8 mouse cellular contexts compared by ENCODE assay signal in genomic region chr11:75462253-75462783, GRCm38 (mm10). TPM values are rescaled to one million over a fixed set of nuclear protein-coding genes. Genes with fewer than 3 reads are reported as not detected.
A peak's percentile ranks its signal among the peaks of the same experiment; 100 is the strongest.
DNase-seq lines count a peak whose midpoint lies in the region; ATAC-seq and TF ChIP-seq lines count a peak whose summit lies in the region.

No protein-coding gene starts in this region.

- 2% methylated on average over 15 of the region's 16 CpGs for WGBS in intestine, embryonic 15.5 days
- 5% methylated on average over 16 of the region's 16 CpGs for WGBS in liver, embryonic 14.5 days (ENCODE audit: insufficient replicate concordance)
- 16% methylated on average over 16 of the region's 16 CpGs for WGBS in thymus, adult 2 months

- H3K79me2 ChIP-seq in myocyte (ENCODE audit: control insufficient read depth, insufficient read depth), result peaks cover 37% of the 10 kb centered on the region

- no peak for TF ChIP-seq CTCF in left cerebral cortex, adult 2 months (IDR thresholded peaks at IDR 0.05)
- 0 out of 2 replicates have a peak, but pooled peaks have one; percentile 11 for TF ChIP-seq CTCF in liver, embryonic 14.5 days (IDR thresholded peaks at IDR 0.05; ENCODE audit: low read depth)
- no peak for TF ChIP-seq CTCF in thymus, adult 2 months (IDR thresholded peaks at IDR 0.05; ENCODE audit: borderline replicate concordance, control insufficient read depth, extremely low read depth, insufficient read depth, low read length, poor library complexity)

- peak overlapping the region; percentile 36 for H3ac ChIP-seq in myocyte (ENCODE audit: control insufficient read depth, insufficient read length)

- TF ChIP-seq EP300 in liver, embryonic 14.5 days (IDR thresholded peaks at IDR 0.05; ENCODE audit: low read depth), result no peak

- no peaks in the 10 kb centered on the region for H3K27me3 ChIP-seq in intestine, embryonic 15.5 days (replicated peaks)
- no peaks in the 10 kb centered on the region for H3K27me3 ChIP-seq in liver, embryonic 14.5 days (ENCODE audit: control insufficient read depth, insufficient read depth, low read length)
- H3K27me3 ChIP-seq in myocyte (ENCODE audit: control insufficient read depth, insufficient read depth, insufficient read length), result no peaks in the 10 kb centered on the region
- no peaks in the 10 kb centered on the region for H3K27me3 ChIP-seq in thymus, adult 2 months (ENCODE audit: control insufficient read depth, insufficient read depth, low read length)

- peak overlapping the region; percentile 84 for H3K4me3 ChIP-seq in left cerebral cortex, adult 2 months
- H3K4me3 ChIP-seq in intestine, embryonic 15.5 days (replicated peaks), result peak overlapping the region; percentile 65
- H3K4me3 ChIP-seq in liver, embryonic 14.5 days (ENCODE audit: insufficient read depth in 1 of 2, low read depth in 2 of 2, low read length in 2 of 2), result peak overlapping the region; percentile 86 to 92
- peak overlapping the region; percentile 98 for H3K4me3 ChIP-seq in myocyte
- H3K4me3 ChIP-seq in thymus, adult 2 months (ENCODE audit: control insufficient read depth, insufficient read depth, low read length), result peak overlapping the region; percentile 58

- DNase-seq in left cerebral cortex, adult 2 months (ENCODE audit: extremely low spot score in 1 of 2, low spot score in 2 of 2), result peak; percentile 51 to 53
- no peak for DNase-seq in left cerebral cortex, adult 11 months (ENCODE audit: low spot score)
- peak; percentile 45 to 48 for DNase-seq in cerebellum, postnatal 36 days
- peak; percentile 85 to 92 for DNase-seq in gastrocnemius, postnatal 36 days
- DNase-seq in liver, embryonic 14.5 days (ENCODE audit: low read depth in 3 of 3, low spot score in 3 of 3), result peak in 1 of 3 experiments; percentile 69
- DNase-seq in thymus, adult 2 months, result peak; percentile 45

- intact Hi-C loops in left cerebral cortex, adult 2 months (cut with DNase I), result loop anchor here (5.0 kb wide), 1 partner anchor 270 kb away; the partner anchor contains the start of genes Dph1 and Rtn4rl1
- intact Hi-C loops in gastrocnemius, postnatal 36 days (cut with DNase I), result no loop called here

- peak; percentile 63 for TF ChIP-seq POLR2A in myocyte (IDR thresholded peaks at IDR 0.05; ENCODE audit: insufficient read length, low read depth)
- TF ChIP-seq POLR2A in thymus, adult 2 months (IDR thresholded peaks at IDR 0.05; ENCODE audit: control insufficient read depth, extremely low read depth, insufficient read depth, low read length, poor library complexity), result no peak

- H3K9ac ChIP-seq in intestine, embryonic 15.5 days, result peak overlapping the region; percentile 49
- peak overlapping the region; percentile 80 for H3K9ac ChIP-seq in liver, embryonic 14.5 days (replicated peaks)

- H3K36me3 ChIP-seq in intestine, embryonic 15.5 days, result peaks cover 6% of the 10 kb centered on the region; the same call in 1 of the 2 replicates
- H3K36me3 ChIP-seq in liver, embryonic 14.5 days (replicated peaks; ENCODE audit: control insufficient read depth, insufficient read depth, low read depth), result peaks cover 27% of the 10 kb centered on the region
- peaks cover 37% of the 10 kb centered on the region for H3K36me3 ChIP-seq in myocyte (ENCODE audit: control insufficient read depth, insufficient read depth)
- H3K36me3 ChIP-seq in thymus, adult 2 months (ENCODE audit: control insufficient read depth, insufficient read depth, low read length), result no peaks in the 10 kb centered on the region

- H3K9me3 ChIP-seq in intestine, embryonic 15.5 days, result no peaks in the 10 kb centered on the region
- H3K9me3 ChIP-seq in liver, embryonic 14.5 days (ENCODE audit: control insufficient read depth, low read length), result no peaks in the 10 kb centered on the region

- H3K27ac ChIP-seq in left cerebral cortex, adult 2 months, result peak overlapping the region; percentile 95
- H3K27ac ChIP-seq in intestine, embryonic 15.5 days, result peak overlapping the region; percentile 91
- peak overlapping the region; percentile 99 for H3K27ac ChIP-seq in liver, embryonic 14.5 days
- H3K27ac ChIP-seq in thymus, adult 2 months (ENCODE audit: control insufficient read depth, insufficient read depth, low read length), result no peak overlapping the region

- H3K4me2 ChIP-seq in intestine, embryonic 15.5 days (replicated peaks), result peak overlapping the region; percentile 91
- peak overlapping the region; percentile 97 for H3K4me2 ChIP-seq in liver, embryonic 14.5 days (ENCODE audit: low read depth)
- H3K4me2 ChIP-seq in myocyte (ENCODE audit: low read depth), result peak overlapping the region; percentile 99

- peaks cover 30% of the 10 kb centered on the region for H3K4me1 ChIP-seq in intestine, embryonic 15.5 days (replicated peaks)
- peaks cover 43 to 50% of the 10 kb centered on the region in 2 experiments for H3K4me1 ChIP-seq in liver, embryonic 14.5 days (replicated peaks; ENCODE audit: control insufficient read depth in 2 of 2, insufficient read depth in 2 of 2, low read length in 1 of 2)
- peaks cover 34% of the 10 kb centered on the region for H3K4me1 ChIP-seq in thymus, adult 2 months (replicated peaks; ENCODE audit: control insufficient read depth, insufficient read depth, low read length)

- ATAC-seq in intestine, embryonic 15.5 days, result peak; percentile 43
- ATAC-seq in liver, embryonic 14.5 days (ENCODE audit: insufficient read depth), result peak; percentile 47

TF ChIP-seq in myocyte, 11 proteins besides CTCF, POLR2A, EP300 and RAD21:
- peak; percentile 24 to 91 (median 71) for TF ChIP-seq MYOG (IDR thresholded peaks at IDR 0.05; ENCODE audit: control insufficient read depth in 1 of 3, insufficient read depth in 1 of 3, insufficient read length in 2 of 3, low read depth in 2 of 3)
- peak in 2 of 3 experiments; percentile 62 to 84 for TF ChIP-seq MYOD1 (IDR thresholded peaks at IDR 0.05; ENCODE audit: control insufficient read depth in 1 of 3, insufficient read length in 2 of 3, low read depth in 2 of 3)
- TF ChIP-seq POLR2AphosphoS2 (IDR thresholded peaks at IDR 0.05; ENCODE audit: insufficient read length, low read depth), result peak; percentile 78
- TF ChIP-seq TCF12 (IDR thresholded peaks at IDR 0.05; ENCODE audit: insufficient read depth, poor library complexity, severe bottlenecking), result no peak
- TF ChIP-seq TCF3 (IDR thresholded peaks at IDR 0.05; ENCODE audit: insufficient read length, low read depth), result peak; percentile 12
- TF ChIP-seq CEBPB (IDR thresholded peaks at IDR 0.05; ENCODE audit: insufficient read depth, poor library complexity, severe bottlenecking), result 0 out of 2 replicates have a peak, but pooled peaks have one; percentile 18

RNA-seq across cellular contexts. Expression of gene Tlcd2, which starts 0.8 kb away (rescaled TPM):
- under 1 TPM; 0.51 to 0.66 TPM for total RNA-seq in left cerebral cortex, adult 2 months (2021)
- 1 to 10 TPM; 3.4 to 3.6 TPM for total RNA-seq in gastrocnemius, postnatal 36 days (2021)
- 17.7 and 20.3 TPM in 2 replicates for polyA plus RNA-seq in intestine, embryonic 15.5 days (2015; fragmentation: Nextera tagmentation; extraction: Ambion mirVana)
- polyA plus RNA-seq in liver, embryonic 14.5 days (2012; rRNA removed), result 7.3 and 8.2 TPM in 2 replicates
- polyA plus RNA-seq in liver, embryonic 14.5 days (2014; fragmentation: Nextera tagmentation; extraction: Ambion mirVana), result 11.9 and 13.0 TPM in 2 replicates
- polyA plus RNA-seq in myocyte (2012; fragmentation: generic; extraction: Trizol), result 2.9 TPM
- polyA plus RNA-seq in thymus, adult 2 months (2012; rRNA removed), result 13.0 and 14.4 TPM in 2 replicates

RNA-seq across cellular contexts. Expression of gene Wdr81, which starts 7.8 kb away (rescaled TPM):
- total RNA-seq in left cerebral cortex, adult 2 months (2021), result 10 to 100 TPM; 19.5 to 20.7 TPM
- 1 to 10 TPM; 4.1 to 5.4 TPM for total RNA-seq in gastrocnemius, postnatal 36 days (2021)
- 6.1 and 7.0 TPM in 2 replicates for polyA plus RNA-seq in intestine, embryonic 15.5 days (2015; fragmentation: Nextera tagmentation; extraction: Ambion mirVana)
- polyA plus RNA-seq in liver, embryonic 14.5 days (2012; rRNA removed), result 15.3 and 16.4 TPM in 2 replicates
- 14.6 and 15.8 TPM in 2 replicates for polyA plus RNA-seq in liver, embryonic 14.5 days (2014; fragmentation: Nextera tagmentation; extraction: Ambion mirVana)
- polyA plus RNA-seq in myocyte (2012; fragmentation: generic; extraction: Trizol), result 17.3 TPM
- 52.1 and 53.7 TPM in 2 replicates for polyA plus RNA-seq in thymus, adult 2 months (2012; rRNA removed)

RNA-seq across cellular contexts. Expression of gene Serpinf2, which starts 22.9 kb away (rescaled TPM):
- under 1 TPM in 1 of 2 experiments, not detected in 1; 0.28 TPM for total RNA-seq in left cerebral cortex, adult 2 months (2021)
- total RNA-seq in gastrocnemius, postnatal 36 days (2021), result not detected
- polyA plus RNA-seq in intestine, embryonic 15.5 days (2015; fragmentation: Nextera tagmentation; extraction: Ambion mirVana), result 20.4 and 26.4 TPM in 2 replicates
- 474 and 506 TPM in 2 replicates for polyA plus RNA-seq in liver, embryonic 14.5 days (2012; rRNA removed)
- 304 and 336 TPM in 2 replicates for polyA plus RNA-seq in liver, embryonic 14.5 days (2014; fragmentation: Nextera tagmentation; extraction: Ambion mirVana)
- 0.06 TPM for polyA plus RNA-seq in myocyte (2012; fragmentation: generic; extraction: Trizol)
- 1.4 and 3.1 TPM in 2 replicates for polyA plus RNA-seq in thymus, adult 2 months (2012; rRNA removed)

RNA-seq across cellular contexts. Expression of gene Prpf8, which starts 24.3 kb away (rescaled TPM):
- 100 to 1,000 TPM; 133 to 138 TPM for total RNA-seq in left cerebral cortex, adult 2 months (2021)
- total RNA-seq in gastrocnemius, postnatal 36 days (2021), result 10 to 100 TPM; 56.1 to 64.1 TPM
- 47.5 and 48.2 TPM in 2 replicates for polyA plus RNA-seq in intestine, embryonic 15.5 days (2015; fragmentation: Nextera tagmentation; extraction: Ambion mirVana)
- 34.2 and 38.1 TPM in 2 replicates for polyA plus RNA-seq in liver, embryonic 14.5 days (2012; rRNA removed)
- polyA plus RNA-seq in liver, embryonic 14.5 days (2014; fragmentation: Nextera tagmentation; extraction: Ambion mirVana), result 34.2 and 42.2 TPM in 2 replicates
- 93.0 TPM for polyA plus RNA-seq in myocyte (2012; fragmentation: generic; extraction: Trizol)
- 142 and 161 TPM in 2 replicates for polyA plus RNA-seq in thymus, adult 2 months (2012; rRNA removed)

RNA-seq across cellular contexts. Expression of gene Serpinf1, which starts 39.8 kb away (rescaled TPM):
- total RNA-seq in left cerebral cortex, adult 2 months (2021), result 10 to 100 TPM in 1 of 2 experiments, 1 to 10 TPM in 1; 9.7 to 10.5 TPM
- 10 to 100 TPM; 83.2 to 88.9 TPM for total RNA-seq in gastrocnemius, postnatal 36 days (2021)
- 41.1 and 48.0 TPM in 2 replicates for polyA plus RNA-seq in intestine, embryonic 15.5 days (2015; fragmentation: Nextera tagmentation; extraction: Ambion mirVana)
- polyA plus RNA-seq in liver, embryonic 14.5 days (2012; rRNA removed), result 104 and 128 TPM in 2 replicates
- 145 and 166 TPM in 2 replicates for polyA plus RNA-seq in liver, embryonic 14.5 days (2014; fragmentation: Nextera tagmentation; extraction: Ambion mirVana)
- 911 TPM for polyA plus RNA-seq in myocyte (2012; fragmentation: generic; extraction: Trizol)
- polyA plus RNA-seq in thymus, adult 2 months (2012; rRNA removed), result 43.4 and 46.7 TPM in 2 replicates

Comparison
In these comparisons a context has a peak if more than half of its experiments do, and no peak if none do; other contexts are left out.
1. RNA of gene Serpinf2, which starts 22.9 kb away (polyA plus RNA-seq): 304 to 506 TPM in liver, embryonic 14.5 days; 20.4 to 26.4 TPM in intestine, embryonic 15.5 days, 1.4 to 3.1 TPM in thymus, adult 2 months and 0.06 TPM in myocyte (single experiment); every median in the first group is over 10 times any median in the second.
2. Peak in every context shown above with its lines, with median percentiles within 50 percentile points of each other: H3K4me3 ChIP-seq and H3K4me2 ChIP-seq.